Mouse (Mus musculus) A20 (cell line): ENCODE results near the gene Vmn1r225.
"Not testable (repeated sequence)": the region's sequence is repeated elsewhere in the genome, so short reads cannot be mapped to it uniquely, and the experiment has no call there.

ENCODE experiments used
- DNase-seq: peaks from one replicate; pipeline ENCODE4 v3.0.0-alpha.2; 2011; ENCODE audit warnings: low read depth, low spot score

Vmn1r225 gene

DNA sequence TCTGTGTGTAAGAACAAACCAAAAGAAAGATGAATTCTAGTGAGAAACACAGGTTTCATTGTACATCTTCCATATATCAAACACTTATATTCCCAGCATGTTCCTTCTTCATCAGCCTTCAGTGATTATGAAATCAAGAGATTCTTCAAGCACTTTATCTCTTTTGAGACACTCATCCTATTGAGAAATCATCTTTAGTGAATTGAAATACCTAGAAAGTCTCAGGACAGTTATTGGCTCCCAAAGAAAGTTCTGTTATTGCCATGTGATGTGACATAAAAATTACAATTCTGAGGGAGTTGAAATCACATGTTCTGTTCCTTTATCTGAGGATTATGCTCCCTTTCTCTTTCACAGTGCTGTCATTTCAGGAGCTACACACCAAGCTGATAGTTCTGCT is at the start of gene Vmn1r225:
TSS of gene Vmn1r225 (plus strand) at position 301 of the 400 bp plus-strand sequence.
- no peak for DNase-seq

GRCm38 (mm10) chr17:20473311-20473710 is 24.6 kb upstream of the Vmn1r225 start:
- no peak for DNase-seq

DNA sequence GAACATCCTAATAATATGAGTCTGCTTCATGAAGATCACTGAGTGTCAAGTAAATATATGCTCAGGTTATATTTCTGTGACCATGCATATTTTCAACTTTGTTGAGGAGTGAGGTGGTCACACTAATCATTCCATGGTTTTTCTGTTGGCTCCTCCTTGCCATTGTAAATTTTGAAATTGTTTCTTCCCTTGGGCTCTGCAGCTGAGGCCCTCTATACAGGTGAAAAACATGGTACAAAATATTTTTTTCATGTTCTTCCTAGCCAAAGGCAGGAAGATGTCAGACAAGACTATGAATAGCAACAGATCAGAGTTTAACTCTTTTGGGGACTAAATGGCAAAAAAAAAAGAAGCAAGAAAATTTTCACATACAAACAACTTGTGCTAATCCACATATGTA is 16.7 kb upstream of the Vmn1r225 start, which contains the start of gene Vmn2r108:
TSS of gene Vmn2r108 (minus strand) at position 101 of the 400 bp plus-strand sequence.
- no peak for DNase-seq

DNA sequence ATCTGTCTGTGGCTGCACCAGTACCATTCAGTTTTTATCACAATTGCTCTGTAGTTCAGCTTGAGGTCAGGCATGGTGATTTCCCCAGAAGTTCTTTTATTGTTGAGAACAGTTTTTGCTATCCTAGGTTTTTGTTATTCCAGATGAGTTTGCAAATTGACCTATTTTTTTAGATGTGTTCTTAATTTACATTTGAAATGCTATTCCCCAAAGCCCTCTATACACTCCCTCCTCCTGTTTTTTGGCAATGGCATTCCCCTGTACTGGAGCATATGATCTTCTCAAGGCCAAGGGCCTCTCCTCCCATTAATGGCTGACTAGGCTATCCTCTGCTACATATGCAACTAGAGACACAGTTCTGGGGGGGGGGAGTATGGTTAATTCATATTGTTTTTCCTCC is 10.3 kb downstream of the Vmn1r225 start:
- not testable (repeated sequence) for DNase-seq
